Mouse (Mus musculus): ENCODE measurements around the gene Gm13889.

GRCm38 (mm10) chr2:93926141-93926540 is 30.9 kb downstream of the Gm13889 start:
- no peak for TF ChIP-seq EP300 (IDR thresholded peaks at IDR 0.05; ENCODE audit: low read depth)
- TF ChIP-seq CTCF (IDR thresholded peaks at IDR 0.05; ENCODE audit: low read depth): no peak

Data from liver, postnatal 0 days (tissue).